Mouse (Mus musculus) liver, postnatal 0 days (tissue): Measurements from ENCODE around the gene Traip. TPM values are rescaled to one million over a fixed set of nuclear protein-coding genes. Genes with fewer than 3 reads are reported as not detected.

Experiments
- ATAC-seq: fragments of 200-750 bp; cut with Nextera tagmentation; 2 replicates; pipeline ENCODE4 v1.8.0; 2017; ENCODE audit warnings: mild to moderate bottlenecking, moderate library complexity
- DNase-seq: peaks from one replicate; pipeline ENCODE4 v3.0.0-alpha.2; 2016
- H3K27ac ChIP-seq: fragments of 300-500 bp; sonication (generic); 2 replicates; pipeline ENCODE4 v1.5.1; 2014; ENCODE audit warnings: antibody characterized with exemption, moderate library complexity, mild to moderate bottlenecking, low read depth
- H3K27me3 ChIP-seq: fragments of 300-500 bp; sonication (generic); 2 replicates; pipeline ENCODE4 v1.6.1; 2014; ENCODE audit warnings: low read length, control low read depth, mixed read lengths; ENCODE audit not compliant: insufficient read depth
- H3K36me3 ChIP-seq: fragments of 300-500 bp; sonication (generic); replicated peaks from 2 replicates; pipeline ENCODE4 v1.6.1; 2014; ENCODE audit warnings: mild to moderate bottlenecking, control low read depth, low read length, moderate library complexity, mixed read lengths; ENCODE audit not compliant: insufficient read depth
- H3K4me1 ChIP-seq: fragments of 300-500 bp; sonication (generic); 2 replicates; pipeline ENCODE4 v1.6.1; 2014; ENCODE audit warnings: antibody characterized with exemption, mild to moderate bottlenecking, control low read depth; ENCODE audit not compliant: insufficient read depth
- H3K4me2 ChIP-seq: fragments of 300-500 bp; sonication (generic); 2 replicates; pipeline ENCODE4 v1.6.1; 2014; ENCODE audit warnings: low read depth, mild to moderate bottlenecking, low read length, moderate library complexity, mixed read lengths
- H3K4me3 ChIP-seq: fragments of 300-500 bp; sonication (generic); 2 replicates; pipeline ENCODE4 v1.5.1; 2014; ENCODE audit warnings: low read depth, low read length
- H3K9ac ChIP-seq: fragments of 300-500 bp; sonication (generic); replicated peaks from 2 replicates; pipeline ENCODE4 v1.6.1; 2014; ENCODE audit warnings: mild to moderate bottlenecking, moderate library complexity
- H3K9me3 ChIP-seq: fragments of 300-500 bp; sonication (generic); 2 replicates; pipeline ENCODE4 v1.6.1; 2016; ENCODE audit warnings: mild to moderate bottlenecking, control low read depth, low read length, mixed read lengths
- CTCF ChIP-seq: sonication (generic); IDR thresholded peaks from 2 replicates; pipeline ENCODE4 v1.5.1; 2016; ENCODE audit warnings: antibody characterized with exemption, low read depth
- EP300 ChIP-seq: IDR thresholded peaks from 2 replicates; pipeline ENCODE4 v1.6.1; 2016; ENCODE audit warnings: antibody characterized with exemption, low read depth, mild to moderate bottlenecking
- WGBS: fragments of 180-500 bp; shearing (Covaris S2); extraction: QIAGEN DNeasy Blood & Tissue Kit; methylation state at CpG from one replicate; pipeline ENCODE4 v1.1.7; 2014; ENCODE audit not compliant: insufficient replicate concordance; 5-methylcytosine and 5-hydroxymethylcytosine counted together
- polyA plus RNA-seq: library from polyadenylated mRNA; unstranded; fragments of >200 nt; fragmentation: Nextera tagmentation; extraction: Ambion mirVana; gene quantifications from 2 replicates; pipeline ENCODE4 v1.2.1, GENCODE M21; 2015

The Traip gene
- polyA plus RNA-seq, 1 experiment from 2014 or later, result 6.5 TPM

DNA sequence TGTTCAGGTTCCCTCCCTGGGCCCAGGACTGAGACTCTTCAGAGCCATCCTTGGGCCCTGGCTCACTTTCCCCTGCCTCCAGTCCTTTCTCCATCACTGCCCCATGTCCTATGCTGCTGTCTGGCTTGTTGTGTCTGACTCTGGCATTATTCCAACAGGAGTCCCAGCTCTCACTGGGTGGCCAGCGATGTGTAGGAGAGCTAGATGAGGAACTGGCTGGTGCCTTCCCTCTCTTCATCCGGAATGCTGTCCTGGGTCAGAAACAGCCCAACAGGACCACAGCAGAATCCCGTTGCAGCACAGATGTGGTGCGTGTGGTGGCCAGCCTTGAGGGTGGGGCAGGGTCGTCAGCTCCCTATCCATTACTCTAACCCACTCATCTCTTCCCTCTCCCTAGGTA, 20.4 kb downstream of the Traip start:
- Histone ChIP-seq H3K4me3 (no peak overlapping the region), H3K27ac (0 out of 2 replicates have a peak overlapping the region, but pooled peaks have one; percentile 96), H3K9me3 (no peaks in the 10 kb centered on the region), H3K36me3 (peaks cover 4% of the 10 kb centered on the region; the same call in 1 of the 2 replicates), H3K4me2 (no peak overlapping the region), H3K27me3 (no peaks in the 10 kb centered on the region), H3K9ac (no peak overlapping the region), H3K4me1 (peaks cover 44% of the 10 kb centered on the region)
- 89% methylated on average over 5 of the region's 5 CpGs for WGBS
- DNase-seq, result no peak
- ATAC-seq, result no peak
- TF ChIP-seq EP300 (no peak), CTCF (no peak)

GRCm38 (mm10) chr9:107971690-107972541, 22.0 kb downstream of the Traip start:
- ATAC-seq (peak; percentile 76), DNase-seq (peak; percentile 83)
- TF ChIP-seq CTCF (no peak; the same call in 1 of the 2 replicates), EP300 (peak; percentile 96)
- H3K4me1 ChIP-seq, result peaks cover 58% of the 10 kb centered on the region
- H3K4me2 ChIP-seq, result peak overlapping the region; percentile 48
- H3K27ac ChIP-seq, result peak overlapping the region; percentile 96
- peaks cover 9% of the 10 kb centered on the region for H3K36me3 ChIP-seq
- no peaks in the 10 kb centered on the region for H3K9me3 ChIP-seq
- H3K4me3 ChIP-seq, result no peak overlapping the region
- WGBS, result 43% methylated on average over 8 of the region's 8 CpGs
- 0 out of 2 replicates have a peak overlapping the region, but pooled peaks have one; percentile 31 for H3K9ac ChIP-seq
- H3K27me3 ChIP-seq, result no peaks in the 10 kb centered on the region

DNA sequence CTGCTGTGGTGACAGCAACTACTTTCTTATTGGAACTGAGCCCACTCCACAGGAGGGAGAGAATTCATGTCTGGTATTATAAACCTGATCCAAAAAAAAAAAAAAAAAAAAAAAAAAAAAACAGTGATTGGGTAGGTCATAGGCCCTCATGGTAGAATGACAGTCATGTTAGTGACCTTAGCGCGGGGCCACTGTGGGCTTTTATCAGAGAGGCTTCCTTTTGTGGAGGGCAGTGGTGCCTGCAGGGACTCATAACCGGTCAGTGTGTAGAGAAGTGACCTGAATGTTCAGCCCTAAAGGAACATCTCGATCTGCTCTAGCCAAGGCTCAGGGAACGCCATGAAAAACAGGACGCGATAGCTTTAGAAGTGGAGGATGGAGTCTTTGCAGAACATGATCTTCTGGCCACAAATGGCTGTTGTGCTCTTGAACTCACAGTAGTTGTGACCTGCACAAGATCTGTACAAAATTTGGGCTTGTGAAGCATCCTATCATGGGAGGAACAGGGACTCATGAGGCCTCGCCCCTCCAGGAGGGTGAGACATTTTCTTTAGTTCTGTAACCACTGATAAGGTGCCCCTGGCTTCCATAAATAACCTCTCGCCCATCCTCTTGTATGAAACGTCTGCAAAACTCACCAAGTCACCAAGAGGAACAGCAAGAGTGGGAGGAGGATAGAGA, 24.7 kb downstream of the Traip start:
- WGBS, result 37% methylated on average over 10 of the region's 10 CpGs
- Histone ChIP-seq H3K27me3 (no peaks in the 10 kb centered on the region), H3K4me2 (peak overlapping the region; percentile 92), H3K9ac (peak overlapping the region; percentile 82), H3K9me3 (no peaks in the 10 kb centered on the region), H3K4me3 (peak overlapping the region; percentile 73), H3K36me3 (peaks cover 36% of the 10 kb centered on the region), H3K4me1 (peaks cover 67% of the 10 kb centered on the region), H3K27ac (peak overlapping the region; percentile 96)
- ATAC-seq (peak; percentile 75), DNase-seq (peak; percentile 54)
- no peak for TF ChIP-seq EP300
- no peak for TF ChIP-seq CTCF

DNA sequence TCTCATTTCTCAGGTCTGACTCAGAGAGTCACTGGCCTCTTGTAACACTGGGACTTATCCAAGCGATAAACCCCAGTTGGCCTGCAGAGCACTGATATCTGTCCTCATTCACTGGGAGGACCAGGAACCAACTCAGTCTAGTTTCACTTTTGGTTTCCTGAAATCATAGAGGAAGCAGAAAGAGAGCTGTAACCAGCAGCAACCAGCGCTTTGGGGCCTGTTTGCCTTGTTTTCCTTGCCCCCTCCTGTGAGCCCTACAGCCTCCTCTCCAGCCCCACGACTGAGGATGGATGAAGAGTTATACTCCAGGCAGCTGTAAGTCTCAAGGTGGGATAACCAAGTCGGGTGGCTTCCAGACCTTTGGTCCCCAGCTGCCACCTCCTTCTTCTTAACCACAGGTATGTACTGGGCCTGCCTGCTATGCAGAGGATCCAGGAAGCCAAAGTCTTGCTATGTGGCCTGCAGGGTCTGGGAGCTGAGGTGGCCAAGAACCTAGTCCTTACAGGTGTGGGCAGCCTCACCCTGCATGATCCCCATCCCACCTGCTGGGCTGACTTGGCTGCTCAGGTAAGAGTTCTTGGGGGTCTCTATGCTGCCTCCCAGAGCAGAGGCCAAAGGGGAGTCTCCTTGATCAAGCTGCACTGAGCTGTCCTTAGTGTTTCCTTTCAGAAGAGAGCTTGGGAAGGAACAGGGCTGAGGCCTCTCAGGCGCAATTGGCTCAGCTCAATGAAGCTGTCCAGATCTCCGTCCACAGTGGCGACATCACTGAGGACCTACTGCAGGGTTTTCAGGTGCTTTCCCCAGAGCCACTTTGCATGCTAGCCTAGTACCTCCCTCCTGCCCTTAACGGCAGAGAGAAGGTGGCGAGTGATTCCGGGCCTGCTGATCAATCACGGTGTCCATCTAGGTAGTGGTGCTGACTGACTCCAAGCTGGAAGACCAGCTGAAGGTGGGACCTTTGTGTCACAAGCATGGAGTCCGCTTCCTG, 25.8 kb downstream of the Traip start, which contains the start of gene Uba7:
TSS of gene Uba7 (plus strand) at position 107 of the 988 bp plus-strand sequence.
- Histone ChIP-seq H3K9ac (peak within 1 kb of the TSS; percentile 82), H3K9me3 (no peaks in the 10 kb centered on the region), H3K36me3 (peaks cover 43% of the 10 kb centered on the region), H3K27me3 (no peaks in the 10 kb centered on the region), H3K27ac (peak within 1 kb of the TSS; percentile 96), H3K4me3 (peak within 1 kb of the TSS; percentile 73), H3K4me1 (peaks cover 76% of the 10 kb centered on the region), H3K4me2 (peak within 1 kb of the TSS; percentile 92)
- ATAC-seq (peak; percentile 82), DNase-seq (peak; percentile 72)
- TF ChIP-seq EP300 (peak; percentile 91), CTCF (no peak)
- 46% methylated on average over 12 of the region's 12 CpGs for WGBS

DNA sequence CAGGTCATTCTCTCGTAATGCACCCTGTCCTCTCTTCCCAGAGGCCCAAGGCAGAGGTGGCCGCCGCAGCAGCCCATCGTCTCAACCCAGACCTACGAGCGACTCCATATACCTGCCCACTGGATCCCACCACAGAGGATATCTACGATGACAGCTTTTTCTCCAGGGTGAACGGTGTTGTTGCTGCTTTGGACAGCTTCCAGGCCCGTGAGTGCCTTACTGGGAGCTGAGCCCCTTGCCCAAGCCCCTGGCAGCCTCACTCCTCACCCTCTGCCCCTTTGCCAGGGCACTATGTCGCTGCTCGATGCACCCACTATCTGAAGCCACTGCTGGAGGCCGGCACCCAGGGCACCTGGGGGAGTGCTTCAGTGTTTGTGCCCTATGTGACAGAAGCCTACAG, 28.9 kb downstream of the Traip start:
- Histone ChIP-seq H3K27me3 (no peaks in the 10 kb centered on the region), H3K4me1 (peaks cover 79% of the 10 kb centered on the region), H3K27ac (no peak overlapping the region), H3K36me3 (peaks cover 70% of the 10 kb centered on the region), H3K4me2 (peak overlapping the region; percentile 92), H3K4me3 (no peak overlapping the region), H3K9me3 (no peaks in the 10 kb centered on the region), H3K9ac (no peak overlapping the region)
- TF ChIP-seq EP300, result no peak
- TF ChIP-seq CTCF, result no peak
- ATAC-seq (no peak), DNase-seq (no peak)
- 94% methylated on average over 12 of the region's 12 CpGs for WGBS
